Mouse (Mus musculus) liver, embryonic 15.5 days (tissue): ENCODE data around the gene Atp6v0a1. TPM values are rescaled to one million over a fixed set of nuclear protein-coding genes. Genes with fewer than 3 reads are reported as not detected.
A peak's percentile ranks its signal among the peaks of the same experiment; 100 is the strongest.

ENCODE experiments used
- ATAC-seq: fragments of 200-750 bp; cut with Nextera tagmentation; 2 replicates; pipeline ENCODE4 v1.8.0; 2017; ENCODE audit warnings: moderate number of reproducible peaks, mild to moderate bottlenecking, moderate library complexity; ENCODE audit not compliant: insufficient read depth
- H3K27ac ChIP-seq: fragments of 300-500 bp; sonication (generic); replicated peaks from 2 replicates; pipeline ENCODE4 v1.5.1; 2015; ENCODE audit warnings: mild to moderate bottlenecking, inconsistent platforms
- H3K27me3 ChIP-seq: fragments of 300-500 bp; sonication (generic); 2 replicates; pipeline ENCODE4 v1.6.1; 2015; ENCODE audit warnings: mild to moderate bottlenecking, inconsistent platforms
- H3K36me3 ChIP-seq: fragments of 300-500 bp; sonication (generic); replicated peaks from 2 replicates; pipeline ENCODE4 v1.6.1; 2015; ENCODE audit warnings: moderate library complexity, mild to moderate bottlenecking, inconsistent platforms
- H3K4me1 ChIP-seq: fragments of 300-500 bp; sonication (generic); replicated peaks from 2 replicates; pipeline ENCODE4 v1.6.1; 2015; ENCODE audit warnings: inconsistent platforms
- H3K4me2 ChIP-seq: fragments of 300-500 bp; sonication (generic); 2 replicates; pipeline ENCODE4 v1.6.1; 2015; ENCODE audit warnings: moderate library complexity, mild to moderate bottlenecking, inconsistent platforms
- H3K4me3 ChIP-seq: fragments of 300-500 bp; sonication (generic); replicated peaks from 2 replicates; pipeline ENCODE4 v1.5.1; 2015; ENCODE audit warnings: mild to moderate bottlenecking, inconsistent platforms
- H3K9ac ChIP-seq: fragments of 300-500 bp; sonication (generic); 2 replicates; pipeline ENCODE4 v1.6.1; 2015; ENCODE audit warnings: moderate library complexity, mild to moderate bottlenecking, inconsistent platforms
- H3K9me3 ChIP-seq: fragments of 300-500 bp; sonication (generic); replicated peaks from 2 replicates; pipeline ENCODE4 v1.6.1; 2016; ENCODE audit warnings: inconsistent platforms
- WGBS: fragments of 180-500 bp; shearing (Covaris S2); methylation state at CpG from one replicate; pipeline ENCODE4 v1.1.7; 2015; ENCODE audit warnings: mixed read lengths; ENCODE audit not compliant: insufficient replicate concordance; 5-methylcytosine and 5-hydroxymethylcytosine counted together
- polyA plus RNA-seq: library from polyadenylated mRNA; unstranded; fragments of >200 nt; fragmentation: Nextera tagmentation; extraction: Ambion mirVana; gene quantifications from 2 replicates; pipeline ENCODE4 v1.2.1, GENCODE M21; 2015

The Atp6v0a1 gene
- polyA plus RNA-seq, 1 experiment from 2014 or later, result 45.3 TPM

DNA sequence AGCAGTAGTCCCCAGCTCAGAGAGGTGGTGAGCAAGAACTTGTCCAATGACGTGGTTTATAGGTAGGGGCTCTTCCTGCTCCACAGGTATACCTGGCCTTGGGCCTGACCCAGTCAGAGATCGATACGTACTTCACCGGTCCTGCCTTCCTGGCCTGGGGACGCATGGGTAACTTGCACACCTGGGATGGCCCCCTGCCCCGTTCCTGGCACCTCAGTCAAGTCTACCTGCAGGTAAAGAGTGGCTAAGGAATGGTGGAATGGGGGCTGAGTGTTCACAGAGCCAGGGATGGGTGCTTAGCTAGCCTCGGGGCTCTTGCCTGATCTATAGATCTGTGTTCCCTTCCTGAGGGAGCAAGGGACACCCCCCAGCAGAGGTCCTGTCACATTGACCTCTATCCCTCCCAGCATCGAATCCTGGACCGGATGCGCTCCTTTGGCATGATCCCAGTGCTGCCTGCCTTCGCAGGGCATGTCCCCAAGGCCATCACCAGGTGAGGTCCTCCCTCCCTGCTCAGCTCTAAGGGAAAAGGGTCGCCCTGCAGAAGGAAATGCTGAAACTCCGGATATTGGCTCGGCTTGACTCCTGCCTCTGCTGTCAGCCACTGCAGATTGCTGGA is 62.7 kb downstream of the Atp6v0a1 start:
- Histone ChIP-seq H3K4me1 (peaks cover 21% of the 10 kb centered on the region), H3K9ac (no peak overlapping the region), H3K4me3 (no peak overlapping the region), H3K36me3 (no peaks in the 10 kb centered on the region), H3K27ac (no peak overlapping the region), H3K4me2 (no peak overlapping the region), H3K27me3 (peaks cover 75% of the 10 kb centered on the region), H3K9me3 (no peaks in the 10 kb centered on the region)
- 70% methylated on average over 14 of the region's 14 CpGs for WGBS
- no peak for ATAC-seq

DNA sequence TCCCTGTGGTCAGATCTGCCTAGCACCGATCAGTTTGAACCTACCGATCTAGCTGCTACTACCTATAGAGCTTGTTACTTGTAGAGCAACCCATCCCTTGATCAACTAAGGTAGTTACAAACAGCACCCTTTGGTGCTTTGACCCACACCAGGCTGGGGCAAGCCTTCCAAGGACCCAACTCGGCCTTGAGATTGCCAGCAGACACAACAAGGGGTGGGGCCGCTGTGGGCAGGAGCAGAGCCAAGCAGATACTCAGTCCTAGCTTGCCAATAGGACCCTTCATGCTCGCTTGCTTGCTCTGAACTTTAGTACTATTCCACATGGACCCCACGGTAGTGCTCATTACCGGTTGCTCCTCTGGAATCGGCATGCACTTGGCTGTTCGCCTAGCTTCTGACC is 68.9 kb downstream of the Atp6v0a1 start, which contains the start of gene Hsd17b1:
TSS of gene Hsd17b1 (plus strand) at position 291 of the 400 bp plus-strand sequence.
- Histone ChIP-seq H3K9me3 (no peaks in the 10 kb centered on the region), H3K27me3 (peaks cover 79% of the 10 kb centered on the region), H3K4me2 (no peak within 1 kb of the TSS), H3K4me3 (no peak within 1 kb of the TSS), H3K9ac (no peak within 1 kb of the TSS), H3K27ac (no peak within 1 kb of the TSS), H3K4me1 (peaks cover 30% of the 10 kb centered on the region), H3K36me3 (no peaks in the 10 kb centered on the region)
- 64% methylated on average over 9 of the region's 9 CpGs for WGBS
- no peak for ATAC-seq

DNA sequence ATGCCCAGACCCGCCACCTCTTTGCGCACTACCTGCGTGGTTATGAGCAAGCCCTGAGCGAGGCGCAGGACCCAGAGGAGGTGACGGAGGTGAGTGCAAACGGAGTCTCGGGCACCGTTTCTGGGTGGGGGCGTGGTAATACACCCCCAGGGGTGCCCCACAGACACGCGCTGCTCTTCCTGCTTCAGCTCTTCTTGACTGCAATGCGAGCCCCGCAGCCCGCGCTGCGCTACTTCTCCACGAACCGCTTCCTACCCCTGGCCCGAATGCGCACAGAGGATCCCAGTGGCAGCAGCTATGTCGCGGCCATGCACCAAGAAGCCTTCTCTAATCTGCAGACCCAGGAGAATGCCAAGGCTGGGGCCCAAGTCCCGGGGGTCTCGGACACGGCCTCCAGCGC is 70.5 kb downstream of the Atp6v0a1 start:
- H3K4me1 ChIP-seq, result peaks cover 46% of the 10 kb centered on the region
- no peak for ATAC-seq
- H3K4me3 ChIP-seq, result peak overlapping the region; percentile 23
- WGBS, result 2% methylated on average over 27 of the region's 27 CpGs
- peak overlapping the region; percentile 41 for H3K4me2 ChIP-seq
- no peaks in the 10 kb centered on the region for H3K9me3 ChIP-seq
- no peak overlapping the region for H3K27ac ChIP-seq
- peaks cover 67% of the 10 kb centered on the region for H3K27me3 ChIP-seq
- H3K9ac ChIP-seq, result no peak overlapping the region
- peaks cover under 1% of the 10 kb centered on the region; the same call in 1 of the 2 replicates for H3K36me3 ChIP-seq

DNA sequence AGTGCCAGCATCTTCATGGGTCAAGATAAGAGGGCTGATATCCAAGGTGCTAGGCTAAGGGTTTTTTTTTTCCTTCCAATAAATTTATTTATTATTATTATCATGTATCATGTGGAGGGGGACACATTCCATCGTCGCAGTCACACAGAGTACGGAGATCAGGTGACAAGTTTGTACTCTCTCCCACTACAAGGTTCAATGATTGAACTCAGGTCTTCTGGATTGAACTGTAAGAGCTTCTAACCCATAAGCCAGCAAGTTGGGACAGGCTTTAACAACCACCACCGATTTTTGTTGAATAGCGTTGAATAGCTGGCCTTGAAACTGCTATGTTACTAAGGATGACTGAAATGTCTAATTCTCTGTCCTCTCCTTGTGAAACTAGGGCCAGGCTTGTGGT is 71.2 kb downstream of the Atp6v0a1 start:
- Histone ChIP-seq H3K4me1 (peaks cover 48% of the 10 kb centered on the region), H3K36me3 (peaks cover 4% of the 10 kb centered on the region; the same call in 1 of the 2 replicates), H3K27ac (no peak overlapping the region), H3K9ac (no peak overlapping the region), H3K27me3 (peaks cover 63% of the 10 kb centered on the region), H3K9me3 (no peaks in the 10 kb centered on the region), H3K4me3 (0 out of 2 replicates have a peak overlapping the region, but pooled peaks have one; percentile 23), H3K4me2 (no peak overlapping the region)
- ATAC-seq, result no peak
- WGBS, result 67% methylated on average over 5 of the region's 5 CpGs

DNA sequence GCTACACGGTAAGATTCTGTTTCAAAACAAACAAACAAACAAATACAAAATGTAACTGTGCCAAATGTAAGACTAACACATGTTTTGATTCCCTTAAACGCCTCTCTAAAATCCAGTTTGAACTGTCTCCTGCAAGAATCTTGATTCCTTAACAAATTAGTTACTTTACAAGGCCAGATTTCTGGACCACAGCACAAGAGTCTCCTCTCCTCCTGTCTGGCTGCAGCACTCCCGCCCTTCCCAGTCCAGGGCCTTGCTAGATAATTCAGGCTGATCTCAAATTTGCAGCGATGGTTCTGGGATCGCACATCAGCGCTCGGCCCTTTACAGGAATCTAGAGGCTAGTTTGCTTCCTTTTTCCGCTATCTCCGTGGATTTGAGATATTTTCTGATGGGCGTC is 72.4 kb downstream of the Atp6v0a1 start:
- Histone ChIP-seq H3K27ac (peak overlapping the region; percentile 89), H3K36me3 (peaks cover 13% of the 10 kb centered on the region; the same call in 1 of the 2 replicates), H3K27me3 (peaks cover 53% of the 10 kb centered on the region), H3K9ac (peak overlapping the region; percentile 39; the same call in 1 of the 2 replicates), H3K4me3 (peak overlapping the region; percentile 79), H3K4me2 (peak overlapping the region; percentile 98), H3K4me1 (peaks cover 61% of the 10 kb centered on the region), H3K9me3 (no peaks in the 10 kb centered on the region)
- ATAC-seq, result no peak
- 7% methylated on average over 10 of the region's 10 CpGs for WGBS

DNA sequence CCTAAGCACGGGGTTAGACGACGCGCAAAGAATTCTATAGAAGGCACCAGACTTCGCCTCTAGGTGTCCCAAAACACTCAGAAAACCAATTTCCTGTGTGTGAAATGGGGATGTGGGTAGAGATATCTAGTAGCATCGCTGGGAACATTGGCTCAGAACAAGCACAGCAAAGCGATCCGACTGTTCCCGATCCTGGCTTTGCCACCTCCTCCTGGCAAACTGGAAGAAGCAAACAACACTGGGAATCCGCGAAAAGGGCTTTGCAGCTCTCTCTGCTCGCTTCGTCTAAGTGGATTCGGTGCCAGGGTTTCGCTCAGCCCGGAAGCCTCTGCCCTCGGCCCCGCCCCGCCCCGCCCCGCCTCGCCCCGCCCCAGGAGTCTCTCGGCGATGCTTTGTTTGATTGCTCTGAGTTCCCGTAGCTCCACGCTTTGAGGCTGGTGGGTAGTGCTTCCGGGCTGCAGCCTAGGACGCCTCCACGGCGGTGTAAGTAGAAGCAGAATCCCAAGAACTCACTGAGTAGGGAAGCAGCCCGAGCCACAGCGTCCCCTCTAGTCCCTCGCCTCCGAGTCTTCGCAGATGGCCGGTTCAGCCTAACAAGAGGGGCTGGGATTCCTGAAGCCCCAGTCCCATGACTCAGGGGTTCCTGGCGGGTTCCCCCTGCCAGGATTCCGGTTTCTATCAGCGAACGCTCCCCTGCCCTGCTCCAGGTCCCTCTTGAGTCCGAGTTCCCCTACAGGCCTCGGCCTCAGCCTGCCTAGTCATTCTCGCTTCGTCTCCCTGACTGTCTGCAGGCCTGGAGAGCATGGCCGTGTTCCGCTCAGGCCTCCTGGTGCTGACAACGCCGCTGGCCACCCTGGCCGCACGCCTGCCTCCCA is 73.2 kb downstream of the Atp6v0a1 start, which contains the start of gene Coasy:
TSS of gene Coasy (plus strand) at position 358 of the 875 bp plus-strand sequence.
- under 1% methylated on average over 51 of the region's 51 CpGs for WGBS
- peak within 1 kb of the TSS; percentile 88 for H3K9ac ChIP-seq
- H3K27ac ChIP-seq, result peak within 1 kb of the TSS; percentile 89
- no peaks in the 10 kb centered on the region for H3K9me3 ChIP-seq
- peaks cover 13% of the 10 kb centered on the region; the same call in 1 of the 2 replicates for H3K36me3 ChIP-seq
- peak within 1 kb of the TSS; percentile 79 for H3K4me3 ChIP-seq
- peak; percentile 82 for ATAC-seq
- H3K4me2 ChIP-seq, result peak within 1 kb of the TSS; percentile 98
- peaks cover 65% of the 10 kb centered on the region for H3K4me1 ChIP-seq
- H3K27me3 ChIP-seq, result peaks cover 46% of the 10 kb centered on the region

DNA sequence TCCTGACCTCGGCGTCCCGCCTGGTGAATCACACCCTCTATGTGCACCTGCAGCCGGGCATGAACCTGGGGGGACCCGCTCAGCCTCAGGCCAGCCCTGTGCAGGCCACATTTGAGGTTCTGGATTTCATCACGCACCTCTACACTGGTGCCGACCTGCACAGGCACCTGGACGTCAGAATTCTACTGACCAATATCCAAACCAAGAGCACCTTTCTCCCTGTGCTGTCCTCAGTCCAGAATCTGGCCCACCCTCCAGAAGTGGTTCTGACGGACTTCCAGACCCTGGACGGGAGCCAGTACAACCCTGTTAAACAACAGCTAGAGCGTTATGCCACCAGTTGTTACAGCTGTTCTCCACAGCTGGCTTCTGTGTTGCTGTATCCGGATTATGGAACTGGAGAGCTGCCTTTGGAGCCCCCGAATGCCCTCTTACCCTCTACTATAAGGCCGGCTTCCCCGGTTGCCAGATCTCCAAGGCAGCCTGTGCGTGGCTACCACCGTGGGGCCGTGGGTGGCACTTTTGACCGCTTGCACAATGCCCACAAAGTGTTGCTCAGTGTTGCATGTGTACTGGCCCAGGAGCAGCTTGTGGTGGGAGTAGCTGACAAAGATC is 73.9 kb downstream of the Atp6v0a1 start:
- 30% methylated on average over 19 of the region's 19 CpGs for WGBS
- H3K36me3 ChIP-seq, result peaks cover 13% of the 10 kb centered on the region; the same call in 1 of the 2 replicates
- peaks cover 73% of the 10 kb centered on the region for H3K4me1 ChIP-seq
- H3K4me3 ChIP-seq, result peak overlapping the region; percentile 79
- H3K9ac ChIP-seq, result peak overlapping the region; percentile 88
- peaks cover 38% of the 10 kb centered on the region for H3K27me3 ChIP-seq
- peak overlapping the region; percentile 98 for H3K4me2 ChIP-seq
- H3K27ac ChIP-seq, result peak overlapping the region; percentile 89
- ATAC-seq, result no peak
- H3K9me3 ChIP-seq, result no peaks in the 10 kb centered on the region

DNA sequence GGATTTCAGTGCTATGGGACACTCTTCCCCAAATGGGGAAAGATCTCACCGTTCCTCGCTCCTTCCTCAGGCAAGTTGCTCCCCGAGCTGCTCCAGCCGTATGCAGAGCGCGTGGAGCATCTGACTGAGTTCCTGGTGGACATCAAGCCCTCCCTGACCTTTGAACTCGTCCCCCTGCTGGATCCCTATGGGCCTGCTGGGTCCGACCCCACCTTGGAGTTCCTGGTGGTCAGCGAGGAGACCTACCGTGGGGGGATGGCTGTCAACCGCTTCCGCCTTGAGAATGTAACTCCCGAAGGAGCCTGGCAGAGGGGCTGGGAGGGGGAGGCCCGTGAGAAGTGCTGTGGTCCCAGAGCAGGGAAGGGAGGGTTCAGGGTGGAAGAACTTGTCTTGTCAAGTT is 75.0 kb downstream of the Atp6v0a1 start:
- WGBS, result 85% methylated on average over 14 of the region's 14 CpGs
- no peak for ATAC-seq
- Histone ChIP-seq H3K4me2 (no peak overlapping the region), H3K4me3 (no peak overlapping the region), H3K9ac (no peak overlapping the region), H3K36me3 (peaks cover 20% of the 10 kb centered on the region), H3K27me3 (peaks cover 28% of the 10 kb centered on the region), H3K4me1 (peaks cover 77% of the 10 kb centered on the region), H3K27ac (no peak overlapping the region), H3K9me3 (no peaks in the 10 kb centered on the region)

DNA sequence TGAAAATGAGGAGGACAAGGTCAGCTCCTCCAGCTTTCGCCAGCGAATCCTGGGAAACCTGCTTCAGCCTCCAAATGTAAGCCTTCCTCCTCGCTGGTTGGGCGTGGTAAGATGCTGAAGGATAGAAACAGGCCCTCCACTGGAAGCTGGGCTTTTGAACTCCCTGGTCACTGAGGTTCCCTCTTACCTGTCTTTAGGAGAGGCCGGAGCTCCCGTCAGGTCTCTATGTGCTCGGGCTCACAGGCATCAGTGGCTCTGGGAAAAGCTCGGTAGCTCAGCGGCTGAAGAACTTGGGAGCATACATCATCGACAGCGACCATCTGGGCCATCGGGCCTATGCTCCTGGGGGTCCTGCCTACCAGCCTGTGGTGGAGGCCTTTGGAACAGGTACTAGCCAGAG is 75.6 kb downstream of the Atp6v0a1 start:
- peaks cover 26% of the 10 kb centered on the region for H3K36me3 ChIP-seq
- H3K27ac ChIP-seq, result no peak overlapping the region
- no peak for ATAC-seq
- no peaks in the 10 kb centered on the region for H3K9me3 ChIP-seq
- no peak overlapping the region for H3K4me3 ChIP-seq
- WGBS, result 84% methylated on average over 12 of the region's 12 CpGs
- H3K27me3 ChIP-seq, result peaks cover 22% of the 10 kb centered on the region
- no peak overlapping the region for H3K9ac ChIP-seq
- peaks cover 71% of the 10 kb centered on the region for H3K4me1 ChIP-seq
- H3K4me2 ChIP-seq, result no peak overlapping the region

DNA sequence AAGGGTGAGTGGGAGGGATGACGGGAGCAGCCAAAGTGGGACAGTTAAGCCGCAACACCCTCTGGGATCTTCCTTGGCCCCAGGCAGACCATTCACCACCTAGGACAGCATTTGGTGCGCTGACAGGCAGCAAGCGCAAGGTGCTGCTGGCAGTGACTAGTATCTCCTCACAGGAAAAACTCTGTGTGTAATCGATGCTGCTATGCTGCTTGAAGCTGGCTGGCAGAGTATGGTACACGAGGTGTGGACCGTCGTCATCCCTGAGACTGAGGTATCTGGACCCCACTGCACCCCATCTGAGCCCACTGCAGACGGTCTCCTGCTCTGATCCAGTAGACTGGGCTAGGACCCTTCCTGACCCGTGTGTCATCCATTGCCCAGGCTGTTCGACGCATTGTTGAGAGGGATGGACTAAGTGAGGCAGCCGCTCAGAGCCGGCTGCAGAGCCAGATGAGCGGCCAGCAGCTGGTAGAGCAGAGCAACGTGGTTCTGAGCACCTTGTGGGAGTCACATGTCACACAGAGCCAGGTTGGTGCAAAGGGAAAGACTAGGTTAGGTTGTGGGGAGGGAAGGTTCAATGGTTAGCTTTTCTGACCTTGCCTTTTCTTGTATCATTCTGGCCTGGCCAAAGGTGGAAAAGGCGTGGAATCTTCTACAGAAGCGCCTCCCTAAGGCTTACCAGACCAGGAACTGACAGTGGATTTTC is 76.5 kb downstream of the Atp6v0a1 start:
- Histone ChIP-seq H3K9ac (peak overlapping the region; percentile 78; the same call in 1 of the 2 replicates), H3K27me3 (peaks cover 12% of the 10 kb centered on the region), H3K4me2 (peak overlapping the region; percentile 92), H3K9me3 (no peaks in the 10 kb centered on the region), H3K4me3 (no peak overlapping the region), H3K36me3 (peaks cover 35% of the 10 kb centered on the region), H3K27ac (peak overlapping the region; percentile 84), H3K4me1 (peaks cover 70% of the 10 kb centered on the region)
- WGBS, result 86% methylated on average over 18 of the region's 18 CpGs
- no peak for ATAC-seq
